Mouse (Mus musculus): ENCODE measurements around the gene Gm4450.
"Not testable (repeated sequence)": the region's sequence is repeated elsewhere in the genome, so short reads cannot be mapped to it uniquely, and the experiment has no call there.

Gene Gm4450

DNA sequence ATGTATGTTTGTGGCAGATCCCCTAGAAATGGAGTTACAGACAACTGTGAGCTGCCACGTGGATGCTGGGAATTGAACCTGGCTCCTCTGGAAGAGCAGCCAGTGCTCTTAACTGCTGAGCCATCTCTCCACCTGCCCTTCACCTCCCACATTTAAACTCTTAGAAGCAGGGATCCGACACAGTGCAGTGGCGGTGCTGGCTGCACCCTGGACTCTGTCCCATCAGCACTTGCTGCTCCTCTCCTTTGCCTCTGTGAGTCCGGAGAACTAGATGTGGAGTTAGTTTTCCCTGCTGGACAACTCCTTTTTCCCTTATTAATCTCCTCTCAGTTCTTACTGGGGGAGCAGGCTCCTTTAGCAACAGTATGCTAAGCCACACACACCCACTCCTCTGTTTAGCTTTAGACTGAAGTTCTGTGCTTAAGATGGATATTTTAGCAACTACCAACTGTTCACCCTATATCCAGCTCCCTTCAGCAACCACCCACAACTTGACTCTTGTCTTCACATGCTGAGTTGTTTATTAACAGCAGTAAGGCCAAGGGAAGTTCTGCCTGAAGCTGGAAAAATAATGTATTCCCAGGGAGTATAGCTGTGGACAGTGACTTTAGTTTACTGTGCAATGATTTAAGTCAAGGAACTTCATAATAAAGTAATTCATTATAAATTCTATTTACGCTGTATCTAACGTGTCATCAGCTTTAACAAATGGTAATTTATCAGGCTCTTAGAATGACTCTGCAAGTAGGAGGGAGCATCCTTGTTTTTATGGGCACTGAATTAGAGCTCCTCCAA lies 37.7 kb downstream of the Gm4450 start:
- in situ Hi-C loops (cut with MboI; ENCODE audit: low sequenced_read_pairs), result no loop called here

DNA sequence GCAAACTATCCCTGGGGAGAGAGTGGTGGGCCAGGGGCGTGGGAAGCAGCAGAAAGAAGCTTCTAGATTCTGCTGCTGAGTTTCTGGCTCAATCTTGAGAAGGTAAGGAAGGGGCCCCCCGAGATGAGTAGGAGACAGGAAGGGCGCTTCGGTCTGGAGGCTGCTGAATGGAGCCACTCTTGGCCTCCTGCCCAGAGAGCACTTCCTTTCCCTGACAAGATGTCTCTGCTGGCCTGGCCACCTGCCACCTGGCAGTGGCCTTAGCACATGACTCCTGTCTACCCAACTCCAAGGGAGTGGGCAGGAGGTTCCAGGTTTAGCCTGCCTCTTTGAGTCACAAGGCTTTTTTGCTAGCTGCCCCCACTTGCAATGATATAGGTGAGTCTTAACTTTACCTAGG lies 39.6 kb downstream of the Gm4450 start:
- in situ Hi-C loops (cut with MboI; ENCODE audit: low sequenced_read_pairs), result no loop called here

DNA sequence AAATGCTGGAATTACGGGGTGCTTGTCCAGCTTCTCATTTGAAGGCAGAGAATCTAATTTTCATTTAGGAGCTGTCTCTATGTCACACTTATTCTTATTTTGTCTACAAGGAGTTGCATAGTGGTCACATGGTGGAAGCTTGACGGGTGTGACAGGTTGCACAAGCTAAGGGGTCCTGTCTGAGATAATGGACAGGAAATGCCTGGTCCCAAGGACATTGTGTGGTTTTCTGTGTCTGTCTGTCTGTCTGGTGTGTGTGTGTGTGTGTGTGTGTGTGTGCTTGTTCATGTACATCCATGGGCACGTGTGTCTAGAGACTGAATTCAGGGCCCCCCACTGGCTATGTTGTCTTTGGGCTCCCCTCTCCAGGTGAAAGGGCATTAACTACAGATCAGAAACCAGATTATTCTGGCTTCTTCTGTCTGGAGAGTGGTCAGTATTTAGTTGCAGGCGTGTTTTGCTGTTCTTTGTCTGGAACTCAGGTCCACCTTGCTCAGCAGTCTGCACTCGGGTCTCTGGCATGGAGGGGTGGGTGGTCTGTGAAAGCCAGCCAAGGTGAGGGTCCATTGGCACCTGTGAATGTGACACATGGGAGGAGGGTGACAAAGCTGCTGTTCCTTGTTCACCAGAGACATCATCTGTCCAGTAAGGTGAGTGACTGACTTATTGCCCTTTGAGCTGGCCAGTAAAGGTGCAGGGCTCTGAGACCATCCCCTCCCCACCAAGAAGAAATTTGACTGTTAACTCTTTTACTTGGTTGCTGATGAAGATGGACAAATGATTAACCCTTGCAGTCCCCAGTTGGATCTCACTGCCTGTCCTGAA lies 40.3 kb downstream of the Gm4450 start:
- in situ Hi-C loops (cut with MboI; ENCODE audit: low sequenced_read_pairs), result no loop called here

DNA sequence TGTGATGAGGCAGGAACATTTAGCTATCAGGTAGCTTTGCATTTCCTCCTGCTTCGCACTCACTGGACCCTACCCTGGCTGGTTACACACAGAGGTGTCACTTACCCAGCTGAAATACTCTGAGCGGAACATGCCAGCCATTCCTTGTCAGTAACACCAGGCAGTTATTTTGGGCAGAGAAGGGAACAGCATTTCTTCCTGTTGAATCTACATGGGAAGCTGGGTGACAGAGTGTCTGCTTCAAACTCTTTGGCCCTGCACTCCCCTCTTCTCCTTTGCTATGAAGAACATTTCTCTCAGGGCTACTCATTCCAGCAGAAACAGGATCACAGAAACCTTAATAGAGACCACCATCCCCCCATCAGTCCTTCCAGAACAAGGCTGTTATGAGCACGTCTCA lies 42.6 kb downstream of the Gm4450 start:
- in situ Hi-C loops (cut with MboI; ENCODE audit: low sequenced_read_pairs), result no loop called here

DNA sequence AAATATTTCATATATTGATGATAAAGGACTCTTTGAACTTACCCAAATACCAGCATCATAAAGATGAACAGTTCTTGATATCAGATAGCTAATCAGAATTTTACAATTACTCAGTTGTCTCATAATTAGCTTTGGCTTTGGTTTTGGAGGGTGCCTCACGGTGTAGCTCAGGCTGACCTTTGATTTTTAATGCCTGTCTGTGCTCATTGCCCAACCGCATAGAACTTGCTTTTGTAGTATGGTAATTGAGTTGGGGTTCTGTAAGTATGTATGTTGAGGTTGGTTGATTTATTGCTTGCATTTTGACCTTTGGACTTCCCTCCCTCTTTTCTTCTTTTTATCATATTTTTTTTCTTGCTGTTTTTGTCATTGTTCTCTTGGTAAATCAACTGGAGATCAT lies 43.2 kb downstream of the Gm4450 start:
- in situ Hi-C loops (cut with MboI; ENCODE audit: low sequenced_read_pairs), result no loop called here

DNA sequence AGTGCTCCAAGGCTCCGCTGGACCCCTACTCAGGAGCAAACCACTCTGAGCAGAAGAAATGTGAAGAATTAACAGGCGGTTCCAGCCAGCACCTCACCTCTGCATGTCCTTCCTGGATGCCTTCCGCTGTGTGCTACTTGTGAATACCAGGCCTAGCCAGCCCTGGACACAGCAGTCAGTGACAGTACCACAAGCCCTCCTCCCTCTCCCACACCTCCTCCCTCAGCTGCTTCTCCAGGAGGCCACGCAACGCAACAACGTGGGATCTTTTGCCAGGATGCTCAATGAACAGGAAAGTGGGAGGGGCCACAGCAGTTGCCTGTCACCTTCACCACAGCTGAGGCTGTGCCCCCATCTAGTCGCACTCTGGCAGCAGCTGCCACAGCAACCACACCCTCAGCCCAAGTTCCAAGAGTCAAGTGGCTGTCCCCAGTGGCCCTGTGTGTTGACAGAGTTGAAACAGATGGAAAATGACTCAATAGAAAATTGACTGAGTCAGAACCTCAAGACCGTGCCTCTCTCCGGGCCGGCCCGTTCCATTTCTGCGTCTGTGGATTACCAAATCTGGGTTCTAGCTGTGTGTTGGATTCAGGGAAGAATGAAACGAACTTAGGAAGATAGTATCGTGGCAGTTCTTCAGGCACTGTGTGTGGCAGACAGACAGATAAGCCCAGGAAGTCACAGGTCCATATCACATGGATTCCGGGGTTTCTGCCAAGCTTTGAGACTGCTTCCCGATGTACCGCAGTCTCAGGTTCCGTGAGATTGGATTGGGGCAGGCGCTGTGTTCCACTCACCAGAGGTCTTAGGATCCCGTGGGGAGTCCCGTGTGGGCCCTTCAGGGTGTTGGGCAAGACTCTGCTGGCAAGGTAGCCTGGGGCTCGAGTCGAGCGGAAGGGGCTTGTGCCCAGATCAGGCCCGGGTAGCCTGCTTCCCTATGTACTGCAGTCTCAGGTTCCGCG lies 46.0 kb downstream of the Gm4450 start:
- in situ Hi-C loops (cut with MboI; ENCODE audit: low sequenced_read_pairs), result not testable (repeated sequence)

DNA sequence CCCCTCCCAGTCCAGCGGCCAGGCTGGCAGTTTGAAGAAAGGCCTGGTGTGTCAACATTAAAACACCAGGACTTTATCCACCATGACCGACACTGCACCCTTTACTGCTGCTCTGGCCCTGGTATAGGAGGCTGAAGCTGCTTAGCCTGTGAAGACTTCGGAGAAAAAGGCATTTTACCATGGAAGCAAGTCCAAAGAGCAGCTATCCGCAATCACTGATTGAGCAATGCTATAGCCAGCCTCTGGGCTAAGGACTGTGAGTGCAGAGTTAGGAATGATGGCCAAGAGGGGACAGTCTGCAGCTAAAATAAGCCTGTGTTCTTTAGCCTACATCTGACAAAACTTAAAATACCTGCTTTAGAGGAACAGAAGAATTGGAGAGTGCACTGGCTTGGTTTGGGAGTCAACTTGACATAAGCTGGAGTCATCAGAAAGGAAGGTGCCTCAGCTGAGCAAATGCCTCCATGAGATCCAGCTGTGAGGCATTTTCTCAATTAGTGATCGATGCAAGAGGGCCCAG lies 49.6 kb downstream of the Gm4450 start:
- in situ Hi-C loops (cut with MboI; ENCODE audit: low sequenced_read_pairs), result not testable (repeated sequence)

DNA sequence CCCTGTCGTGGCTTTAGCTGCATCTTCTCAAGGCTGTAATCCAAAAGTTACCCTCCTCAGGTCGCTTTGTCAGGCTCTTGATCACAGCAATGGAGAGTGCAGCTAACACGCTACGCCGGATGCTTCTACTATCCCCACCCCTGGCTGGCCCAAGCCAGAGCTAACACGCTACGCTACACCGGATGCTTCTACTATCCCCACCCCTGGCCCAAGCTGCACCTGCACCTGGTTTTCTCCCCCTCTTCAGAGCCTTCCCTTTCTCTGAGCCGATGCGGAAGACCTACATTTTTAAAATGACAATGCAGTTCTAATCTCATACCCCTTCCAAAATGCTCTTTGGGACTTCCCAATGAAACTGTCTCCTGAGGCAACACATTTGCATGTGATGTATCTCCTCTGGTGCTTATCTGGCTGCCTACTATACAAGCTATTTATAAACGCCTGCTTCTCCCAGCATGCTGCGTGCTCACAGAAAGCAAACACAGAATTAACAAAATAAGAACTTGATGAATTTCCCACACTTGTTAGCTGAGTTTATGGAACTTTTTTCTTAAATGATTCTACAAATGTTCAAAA lies 50.3 kb downstream of the Gm4450 start:
- in situ Hi-C loops (cut with MboI; ENCODE audit: low sequenced_read_pairs), result not testable (repeated sequence)

DNA sequence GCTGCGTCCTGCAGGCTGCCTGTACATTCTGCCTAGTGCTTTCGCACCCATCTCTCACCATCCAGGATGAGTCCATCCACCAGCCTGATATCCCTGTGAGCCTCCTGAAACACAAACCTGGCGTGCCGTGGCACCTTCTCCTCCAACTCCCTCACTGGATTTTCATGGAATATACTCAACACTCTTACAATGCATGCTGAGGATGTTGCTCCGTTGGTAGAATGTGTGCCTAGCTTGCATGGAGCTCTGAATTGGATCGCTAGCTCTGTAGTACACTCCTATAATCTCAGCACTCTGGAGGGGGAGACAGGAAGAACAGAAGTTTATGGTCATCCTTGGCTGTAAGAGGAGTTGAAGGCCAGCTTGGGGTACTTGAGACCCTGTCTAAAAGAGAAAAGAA lies 51.0 kb downstream of the Gm4450 start:
- in situ Hi-C loops (cut with MboI; ENCODE audit: low sequenced_read_pairs), result not testable (repeated sequence)

DNA sequence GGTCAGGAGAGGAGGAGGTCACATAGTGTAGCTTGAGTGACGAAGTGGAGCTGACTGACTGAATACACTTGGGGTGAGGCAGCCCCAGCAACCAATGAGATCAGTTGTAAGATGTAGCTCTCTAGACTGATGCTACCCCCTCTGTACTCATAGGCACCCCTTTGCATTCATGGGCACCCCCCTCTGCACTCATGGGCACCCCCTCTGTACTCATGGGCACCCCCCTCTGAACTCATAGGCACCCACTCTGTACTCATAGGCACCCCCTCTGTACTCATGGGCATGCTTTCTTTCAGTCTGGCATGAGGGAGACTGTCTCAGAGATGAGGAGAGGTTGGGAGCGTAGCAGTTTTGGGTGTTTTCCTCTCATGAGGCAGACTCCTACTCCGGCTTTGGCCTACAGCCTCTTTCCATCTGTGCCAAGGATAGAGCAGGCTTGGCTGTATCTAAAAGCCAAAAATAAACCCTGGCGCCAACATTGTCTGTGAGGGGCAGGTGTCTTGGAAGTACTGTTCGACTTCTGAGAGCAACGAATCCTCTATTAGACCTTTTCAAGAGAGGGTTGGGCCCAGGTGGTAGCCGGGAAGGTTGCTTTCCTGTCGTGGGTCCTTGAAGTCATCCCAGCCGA lies 52.5 kb downstream of the Gm4450 start:
- in situ Hi-C loops (cut with MboI; ENCODE audit: low sequenced_read_pairs), result not testable (repeated sequence)

Data from CH12F3 (cell line).